Mouse (Mus musculus) lung, postnatal 0 days (tissue): ENCODE measurements at regions not wholly inside any gene's neighbourhood (a gene's known extent, or its start where the extent isn't known, plus 50 kb on each side); places are given as distances from the start of the nearest gene placed in this dataset.

ENCODE experiments used
- ATAC-seq: fragments of 200-750 bp; cut with Nextera tagmentation; 2 replicates; pipeline ENCODE4 v1.8.0; 2017; ENCODE audit warnings: moderate library complexity
- DNase-seq: peaks from one replicate; pipeline ENCODE4 v3.0.0-alpha.2; 2016; ENCODE audit warnings: low spot score
- H3K27ac ChIP-seq: fragments of 300-500 bp; sonication (generic); 2 replicates; pipeline ENCODE4 v1.5.1; 2014; ENCODE audit warnings: antibody characterized with exemption, mild to moderate bottlenecking, low read length, mixed read lengths
- H3K27me3 ChIP-seq: fragments of 300-500 bp; sonication (generic); replicated peaks from 2 replicates; pipeline ENCODE4 v1.6.1; 2014; ENCODE audit warnings: low read length, mixed read lengths; ENCODE audit not compliant: insufficient read depth
- H3K36me3 ChIP-seq: fragments of 300-500 bp; sonication (generic); 2 replicates; pipeline ENCODE4 v1.6.1; 2014; ENCODE audit warnings: low read length, mixed read lengths; ENCODE audit not compliant: insufficient read depth
- H3K4me1 ChIP-seq: fragments of 300-500 bp; sonication (generic); 2 replicates; pipeline ENCODE4 v1.6.1; 2014; ENCODE audit warnings: antibody characterized with exemption, low read depth, low read length, mixed read lengths; ENCODE audit not compliant: insufficient read depth
- H3K4me2 ChIP-seq: fragments of 300-500 bp; sonication (generic); replicated peaks from 2 replicates; pipeline ENCODE4 v1.6.1; 2014; ENCODE audit warnings: low read depth, mild to moderate bottlenecking, low read length, moderate library complexity, mixed read lengths
- H3K4me3 ChIP-seq: fragments of 300-500 bp; sonication (generic); 2 replicates; pipeline ENCODE4 v1.5.1; 2014; ENCODE audit warnings: low read depth, low read length
- H3K9ac ChIP-seq: fragments of 300-500 bp; sonication (generic); replicated peaks from 2 replicates; pipeline ENCODE4 v1.6.1; 2014; ENCODE audit warnings: low read depth, mild to moderate bottlenecking
- H3K9me3 ChIP-seq: fragments of 300-500 bp; sonication (generic); 2 replicates; pipeline ENCODE4 v1.6.1; 2016; ENCODE audit warnings: low read length, mixed read lengths
- CTCF ChIP-seq: IDR thresholded peaks from 2 replicates; pipeline ENCODE4 v1.5.1; 2016; ENCODE audit warnings: antibody characterized with exemption, mild to moderate bottlenecking
- EP300 ChIP-seq: IDR thresholded peaks from 2 replicates; pipeline ENCODE4 v1.6.1; 2016; ENCODE audit warnings: antibody characterized with exemption, mild to moderate bottlenecking, control low read depth
- WGBS: fragments of 180-500 bp; shearing (Covaris S2); extraction: QIAGEN DNeasy Blood & Tissue Kit; methylation state at CpG from one replicate; pipeline ENCODE4 v1.1.7; 2014; 5-methylcytosine and 5-hydroxymethylcytosine counted together

- no peaks in the 10 kb centered on the region for H3K27me3 ChIP-seq
- no peak overlapping the region for H3K4me3 ChIP-seq
- ATAC-seq (peak; percentile 54; the same call in 1 of the 2 replicates), DNase-seq (peak; percentile 71)
- H3K27ac ChIP-seq, result no peak overlapping the region
- WGBS, result 47% methylated on average over 4 of the region's 4 CpGs
- no peak overlapping the region for H3K4me2 ChIP-seq
- H3K9ac ChIP-seq, result no peak overlapping the region
- no peaks in the 10 kb centered on the region for H3K36me3 ChIP-seq
- no peaks in the 10 kb centered on the region for H3K4me1 ChIP-seq
- TF ChIP-seq CTCF, result no peak
- peak; percentile 50; the same call in 1 of the 2 replicates for TF ChIP-seq EP300
- H3K9me3 ChIP-seq, result no peaks in the 10 kb centered on the region
These were observed 515.6 kb upstream of the Klf6 start for GRCm38 (mm10) chr13:5345712-5346111.

GRCm38 (mm10) chr13:5347503-5348469 lies 513.5 kb upstream of the Klf6 start:
- no peak overlapping the region for H3K9ac ChIP-seq
- H3K4me3 ChIP-seq, result no peak overlapping the region
- H3K9me3 ChIP-seq, result no peaks in the 10 kb centered on the region
- no peak overlapping the region for H3K4me2 ChIP-seq
- DNase-seq (peak; percentile 42), ATAC-seq (peak; percentile 58)
- no peak overlapping the region for H3K27ac ChIP-seq
- no peaks in the 10 kb centered on the region for H3K4me1 ChIP-seq
- TF ChIP-seq EP300 (no peak), CTCF (no peak)
- H3K27me3 ChIP-seq, result no peaks in the 10 kb centered on the region
- no peaks in the 10 kb centered on the region for H3K36me3 ChIP-seq
- WGBS, result 40% methylated on average over 6 of the region's 6 CpGs

- WGBS, result 89% methylated on average over 7 of the region's 7 CpGs
- H3K27me3 ChIP-seq, result no peaks in the 10 kb centered on the region
- no peak for ATAC-seq
- TF ChIP-seq CTCF, result no peak
- no peak for TF ChIP-seq EP300
- H3K4me1 ChIP-seq, result no peaks in the 10 kb centered on the region
- H3K9ac ChIP-seq, result no peak overlapping the region
- no peak overlapping the region for H3K4me2 ChIP-seq
- H3K4me3 ChIP-seq, result no peak overlapping the region
- H3K9me3 ChIP-seq, result no peaks in the 10 kb centered on the region
- no peaks in the 10 kb centered on the region for H3K36me3 ChIP-seq
- DNase-seq, result no peak
- no peak overlapping the region for H3K27ac ChIP-seq
These were observed 494.1 kb upstream of the Klf6 start for GRCm38 (mm10) chr13:5367058-5367797.

- Histone ChIP-seq H3K36me3 (no peaks in the 10 kb centered on the region), H3K9me3 (no peaks in the 10 kb centered on the region), H3K27ac (no peak overlapping the region), H3K4me3 (no peak overlapping the region), H3K27me3 (no peaks in the 10 kb centered on the region), H3K9ac (no peak overlapping the region), H3K4me1 (no peaks in the 10 kb centered on the region), H3K4me2 (no peak overlapping the region)
- WGBS, result 51% methylated on average over 8 of the region's 8 CpGs
- peak; percentile 81 for DNase-seq
- ATAC-seq, result peak; percentile 89
- TF ChIP-seq CTCF (no peak), EP300 (peak; percentile 63)
These were observed 491.3 kb upstream of the Klf6 start for GRCm38 (mm10) chr13:5370007-5370406.

GRCm38 (mm10) chr13:5373191-5373590 lies 488.1 kb upstream of the Klf6 start:
- H3K27me3 ChIP-seq, result no peaks in the 10 kb centered on the region
- no peak overlapping the region for H3K4me3 ChIP-seq
- no peak for DNase-seq
- no peaks in the 10 kb centered on the region for H3K36me3 ChIP-seq
- TF ChIP-seq EP300 (no peak), CTCF (no peak)
- no peak overlapping the region for H3K27ac ChIP-seq
- no peak for ATAC-seq
- H3K9ac ChIP-seq, result no peak overlapping the region
- no peak overlapping the region for H3K4me2 ChIP-seq
- no peaks in the 10 kb centered on the region for H3K4me1 ChIP-seq
- H3K9me3 ChIP-seq, result no peaks in the 10 kb centered on the region

GRCm38 (mm10) chr13:5408226-5408804 lies 453.0 kb upstream of the Klf6 start:
- no peaks in the 10 kb centered on the region for H3K9me3 ChIP-seq
- no peaks in the 10 kb centered on the region; the same call in 1 of the 2 replicates for H3K4me1 ChIP-seq
- WGBS, result 74% methylated on average over 4 of the region's 4 CpGs
- H3K4me3 ChIP-seq, result no peak overlapping the region
- H3K36me3 ChIP-seq, result no peaks in the 10 kb centered on the region
- no peak for ATAC-seq
- no peak overlapping the region for H3K4me2 ChIP-seq
- H3K27ac ChIP-seq, result no peak overlapping the region
- no peak for TF ChIP-seq CTCF
- TF ChIP-seq EP300, result no peak
- H3K27me3 ChIP-seq, result no peaks in the 10 kb centered on the region
- DNase-seq, result no peak
- no peak overlapping the region for H3K9ac ChIP-seq
